Mouse (Mus musculus) lung, postnatal 0 days (tissue): ENCODE results near the gene Tmem40.

Experiments used
- CTCF ChIP-seq: IDR thresholded peaks from 2 replicates; pipeline ENCODE4 v1.5.1; 2016; ENCODE audit warnings: antibody characterized with exemption, mild to moderate bottlenecking
- EP300 ChIP-seq: IDR thresholded peaks from 2 replicates; pipeline ENCODE4 v1.6.1; 2016; ENCODE audit warnings: antibody characterized with exemption, mild to moderate bottlenecking, control low read depth

- no peak for TF ChIP-seq CTCF
- no peak for TF ChIP-seq EP300
Measured at GRCm38 (mm10) chr6:115775838-115776237, 13.6 kb upstream of the Tmem40 start.
